Mouse (Mus musculus) erythroblast, embryonic 14.5 days (primary cell): ENCODE data around the gene Atxn1.

Experiments
- GATA1 ChIP-seq: IDR thresholded peaks from 2 replicates; pipeline ENCODE4 v1.6.1; 2012; ENCODE audit warnings: low read length, inconsistent platforms, mixed read lengths
- TAL1 ChIP-seq: IDR thresholded peaks from 3 replicates; pipeline ENCODE4 v1.6.1; 2012; ENCODE audit warnings: low read length, inconsistent platforms, mixed read lengths

DNA sequence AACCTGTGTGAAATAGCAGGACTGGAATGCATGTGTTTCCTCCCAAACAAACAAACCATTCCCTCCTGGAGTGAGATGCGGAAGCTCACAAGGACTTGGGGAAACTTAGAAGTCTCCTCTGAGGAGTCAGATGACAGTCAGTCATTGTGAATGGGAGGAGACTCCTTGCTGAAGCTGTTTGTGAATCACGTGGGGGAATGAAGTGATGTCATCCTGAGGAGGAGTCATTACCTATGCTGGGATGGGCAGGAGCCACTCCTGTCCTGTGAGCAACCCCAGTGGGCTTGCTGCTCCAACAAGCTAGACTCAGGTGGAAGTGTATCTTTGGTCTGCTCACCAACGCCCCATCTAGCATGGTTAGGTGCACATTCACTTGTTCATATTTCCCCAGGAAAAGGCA, 246.0 kb downstream of the Atxn1 start:
- TF ChIP-seq TAL1 (no peak), GATA1 (no peak)
